Mouse (Mus musculus) central nervous system, embryonic 14 days (tissue): Measurements from ENCODE around the gene Gm6367. TPM values are rescaled to one million over a fixed set of nuclear protein-coding genes. Genes with fewer than 3 reads are reported as not detected.

Source experiments
- polyA plus RNA-seq: library from polyadenylated mRNA; depleted of rRNA; stranded (reverse); fragments of >200 nt; gene quantifications from 2 replicates; pipeline ENCODE4 v1.2.3, GENCODE M21; 2012; rRNA removed

Gm6367 gene
- polyA plus RNA-seq = not detected in 2 replicates

GRCm38 (mm10) chr5:94988326-94988725 lies at the start of gene Gm6367:
Gene Gm6367 (plus strand): TSS chr5:94988626.

Other genes with a start within 250 kb of the Gm6367 start
- gene Gm3183, start 123.2 kb upstream of the Gm6367 start, polyA plus RNA-seq = not detected in 2 replicates
- gene Gm7942, start 118.3 kb downstream of the Gm6367 start, polyA plus RNA-seq = not detected in 2 replicates
- not detected in 2 replicates for gene Gm16513, start 194.0 kb downstream of the Gm6367 start, polyA plus RNA-seq